Mouse (Mus musculus) heart, adult 8-10 months (tissue): ENCODE data around the gene Cacna2d4. TPM values are rescaled to one million over a fixed set of nuclear protein-coding genes. Genes with fewer than 3 reads are reported as not detected.
"Not testable (repeated sequence)": the region's sequence is repeated elsewhere in the genome, so short reads cannot be mapped to it uniquely, and the experiment has no call there.

Source experiments
- DNase-seq: peaks from one replicate; pipeline ENCODE4 v3.0.0; 2022; ENCODE audit warnings: low spot score
- total RNA-seq, 4 experiments: library from RNA; stranded (reverse); gene quantifications; 2 replicates each; pipeline ENCODE4 v1.2.4; 2022

Cacna2d4 gene
- total RNA-seq, 4 experiments from 2014 or later: not detected

- peak; percentile 54 for DNase-seq
Observed at GRCm38 (mm10) chr6:119341409-119341808, 105.1 kb downstream of the Cacna2d4 start.

GRCm38 (mm10) chr6:119346257-119346656 is 109.9 kb downstream of the Cacna2d4 start:
- DNase-seq: no peak

- DNase-seq: no peak
Observed at GRCm38 (mm10) chr6:119347813-119348212, 111.5 kb downstream of the Cacna2d4 start.

- DNase-seq: peak; percentile 77
Observed at GRCm38 (mm10) chr6:119348234-119348633, 111.9 kb downstream of the Cacna2d4 start.

- no peak for DNase-seq
Observed at GRCm38 (mm10) chr6:119350703-119351198, 114.4 kb downstream of the Cacna2d4 start.

- DNase-seq: no peak
Observed at GRCm38 (mm10) chr6:119351656-119352055, 115.3 kb downstream of the Cacna2d4 start.

GRCm38 (mm10) chr6:119352501-119352900 is 116.2 kb downstream of the Cacna2d4 start:
- DNase-seq: no peak

GRCm38 (mm10) chr6:119358020-119358571 is 121.8 kb downstream of the Cacna2d4 start:
- DNase-seq: no peak

GRCm38 (mm10) chr6:119360250-119360649 is 123.9 kb downstream of the Cacna2d4 start:
- DNase-seq: peak; percentile 15

GRCm38 (mm10) chr6:119360925-119361702 is 124.8 kb downstream of the Cacna2d4 start:
- DNase-seq: no peak

- DNase-seq: no peak
Observed at GRCm38 (mm10) chr6:119363593-119363992, 127.3 kb downstream of the Cacna2d4 start.

GRCm38 (mm10) chr6:119366800-119367199 is 130.5 kb downstream of the Cacna2d4 start:
- not testable (repeated sequence) for DNase-seq

GRCm38 (mm10) chr6:119367382-119367781 is 131.1 kb downstream of the Cacna2d4 start:
- DNase-seq: no peak

- DNase-seq: no peak
Observed at GRCm38 (mm10) chr6:119371624-119372023, 135.3 kb downstream of the Cacna2d4 start.

GRCm38 (mm10) chr6:119372237-119372636 is 135.9 kb downstream of the Cacna2d4 start:
- DNase-seq: no peak

GRCm38 (mm10) chr6:119373000-119373705 is 136.8 kb downstream of the Cacna2d4 start:
- no peak for DNase-seq

GRCm38 (mm10) chr6:119375035-119375434 is 138.7 kb downstream of the Cacna2d4 start:
- no peak for DNase-seq

GRCm38 (mm10) chr6:119377613-119378012 is 141.3 kb downstream of the Cacna2d4 start:
- DNase-seq: no peak

- no peak for DNase-seq
Observed at GRCm38 (mm10) chr6:119378631-119379030, 142.3 kb downstream of the Cacna2d4 start.

GRCm38 (mm10) chr6:119385668-119386067 is 149.3 kb downstream of the Cacna2d4 start:
- DNase-seq: no peak

- DNase-seq: no peak
Observed at GRCm38 (mm10) chr6:119386421-119386820, 150.1 kb downstream of the Cacna2d4 start.

GRCm38 (mm10) chr6:119386821-119387220 is 150.5 kb downstream of the Cacna2d4 start:
- no peak for DNase-seq
